Mouse (Mus musculus) E14TG2a.4 (cell line): ENCODE data around the gene Xpnpep2.

ENCODE experiments used
- H3K27me3 ChIP-seq: 2 replicates; pipeline ENCODE4 v1.6.1; 2014; ENCODE audit warnings: low read length, control low read depth; ENCODE audit not compliant: insufficient read depth
- H3K36me3 ChIP-seq: 2 replicates; pipeline ENCODE4 v1.6.1; 2014; ENCODE audit warnings: low read length, control low read depth; ENCODE audit not compliant: insufficient read depth
- H3K4me1 ChIP-seq: replicated peaks from 2 replicates; pipeline ENCODE4 v1.6.1; 2014; ENCODE audit warnings: low read depth, low read length, control low read depth
- H3K4me3 ChIP-seq: replicated peaks from 2 replicates; pipeline ENCODE4 v1.5.1; 2014; ENCODE audit warnings: mild to moderate bottlenecking, low read length
- H3K9me3 ChIP-seq: 2 replicates; pipeline ENCODE4 v1.6.1; 2014; ENCODE audit warnings: low read length, control low read depth
- CTCF ChIP-seq: conservative IDR thresholded peaks from 2 replicates; pipeline ENCODE4 v1.5.1; 2014; ENCODE audit warnings: low read length
- NANOG ChIP-seq: IDR thresholded peaks from 2 replicates; pipeline ENCODE4 v1.6.1; 2014; ENCODE audit warnings: borderline replicate concordance, low read length, mixed read lengths
- POU5F1 ChIP-seq: IDR thresholded peaks from 2 replicates; pipeline ENCODE4 v1.6.1; 2014; ENCODE audit warnings: low read length, borderline replicate concordance

Gene Xpnpep2

DNA sequence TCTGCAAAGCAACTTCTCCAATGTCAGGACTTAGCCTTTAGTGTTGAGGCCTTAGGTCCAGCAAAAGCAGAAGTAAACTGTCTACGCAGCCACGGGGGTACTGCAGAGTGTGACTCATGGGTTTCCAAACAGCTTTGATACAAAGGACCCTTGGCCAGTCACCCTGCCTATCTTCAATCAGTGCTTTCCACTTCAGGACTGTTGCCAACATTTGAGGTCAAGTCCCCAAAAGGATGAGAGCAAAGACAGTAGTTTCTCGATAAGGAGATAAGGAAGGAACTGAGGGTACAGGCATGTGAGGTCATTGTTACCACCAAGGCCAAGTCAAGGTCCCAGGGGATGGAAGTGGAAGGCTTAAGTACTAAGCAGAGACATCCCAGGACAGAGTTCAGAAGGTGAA, 2.3 kb upstream of the Xpnpep2 start:
- no peak overlapping the region for H3K4me3 ChIP-seq
- TF ChIP-seq NANOG (no peak), POU5F1 (no peak), CTCF (no peak)
- no peaks in the 10 kb centered on the region for H3K36me3 ChIP-seq
- H3K4me1 ChIP-seq, result peaks cover 15% of the 10 kb centered on the region
- H3K9me3 ChIP-seq, result no peaks in the 10 kb centered on the region
- H3K27me3 ChIP-seq, result no peaks in the 10 kb centered on the region

GRCm38 (mm10) chrX:48109316-48109655, 761 bp downstream of the Xpnpep2 start:
- no peaks in the 10 kb centered on the region for H3K9me3 ChIP-seq
- TF ChIP-seq NANOG (no peak), POU5F1 (no peak), CTCF (no peak)
- no peaks in the 10 kb centered on the region for H3K36me3 ChIP-seq
- H3K27me3 ChIP-seq, result no peaks in the 10 kb centered on the region
- peaks cover 15% of the 10 kb centered on the region for H3K4me1 ChIP-seq
- no peak overlapping the region for H3K4me3 ChIP-seq

- Histone ChIP-seq H3K27me3 (peaks cover 3% of the 10 kb centered on the region; the same call in 1 of the 2 replicates), H3K9me3 (no peaks in the 10 kb centered on the region), H3K4me3 (no peak overlapping the region), H3K36me3 (no peaks in the 10 kb centered on the region), H3K4me1 (peaks cover 2% of the 10 kb centered on the region; the same call in 1 of the 2 replicates)
- TF ChIP-seq NANOG (no peak), POU5F1 (no peak), CTCF (no peak)
Measured at GRCm38 (mm10) chrX:48119294-48119693, 10.8 kb downstream of the Xpnpep2 start.

DNA sequence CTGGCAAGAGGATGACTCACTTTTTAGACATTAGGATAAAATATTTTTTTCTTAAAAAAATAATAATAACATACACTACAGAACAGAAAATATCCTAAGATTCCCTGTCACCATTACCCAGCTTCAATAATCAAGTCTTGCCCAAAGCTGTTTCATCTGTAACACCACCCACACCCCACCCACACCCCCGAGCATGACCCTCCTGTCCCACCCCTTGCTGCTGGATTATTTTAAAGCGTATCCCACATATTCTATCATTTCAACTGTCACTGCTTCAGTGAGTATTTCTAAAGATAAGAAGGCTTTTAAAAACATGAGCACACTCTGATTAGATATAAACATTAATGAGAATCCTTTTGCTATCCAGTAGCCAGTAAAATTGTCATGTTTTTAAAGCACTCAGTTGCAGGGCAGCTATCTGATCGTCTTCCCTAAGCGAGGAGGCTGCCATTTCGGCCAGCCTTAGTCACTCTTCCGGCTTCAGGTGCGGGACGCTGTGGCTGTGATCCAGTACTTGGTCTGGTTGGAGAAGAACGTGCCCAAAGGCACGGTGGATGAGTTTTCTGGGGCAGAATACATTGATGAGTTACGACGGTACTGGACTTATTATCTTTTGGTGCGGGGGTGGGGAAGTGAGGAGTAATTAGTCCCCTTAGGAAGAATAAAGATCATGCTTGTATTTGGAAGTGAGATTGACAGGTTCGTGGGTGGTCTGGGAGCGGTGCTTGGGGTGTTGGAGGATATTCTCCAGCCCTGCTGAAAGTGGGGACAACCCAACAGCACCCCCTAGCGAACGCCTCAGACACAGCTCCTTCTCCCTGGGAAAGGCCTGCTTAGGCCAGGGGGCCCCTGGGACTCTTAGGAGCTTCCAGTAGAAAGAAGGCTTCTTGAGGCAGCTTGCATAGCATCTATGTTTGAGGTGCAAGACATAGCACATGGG, 15.9 kb downstream of the Xpnpep2 start:
- peaks cover 5% of the 10 kb centered on the region; the same call in 1 of the 2 replicates for H3K4me1 ChIP-seq
- H3K27me3 ChIP-seq, result no peaks in the 10 kb centered on the region
- TF ChIP-seq POU5F1, result no peak
- peak; percentile 62 for TF ChIP-seq CTCF
- no peaks in the 10 kb centered on the region for H3K36me3 ChIP-seq
- no peak overlapping the region for H3K4me3 ChIP-seq
- H3K9me3 ChIP-seq, result no peaks in the 10 kb centered on the region

- no peak for TF ChIP-seq CTCF
- no peak for TF ChIP-seq POU5F1
- no peaks in the 10 kb centered on the region for H3K9me3 ChIP-seq
- H3K4me3 ChIP-seq, result no peak overlapping the region
- H3K4me1 ChIP-seq, result peaks cover 5% of the 10 kb centered on the region; the same call in 1 of the 2 replicates
- no peaks in the 10 kb centered on the region for H3K36me3 ChIP-seq
- H3K27me3 ChIP-seq, result no peaks in the 10 kb centered on the region
Measured at GRCm38 (mm10) chrX:48126903-48127476, 18.5 kb downstream of the Xpnpep2 start.

DNA sequence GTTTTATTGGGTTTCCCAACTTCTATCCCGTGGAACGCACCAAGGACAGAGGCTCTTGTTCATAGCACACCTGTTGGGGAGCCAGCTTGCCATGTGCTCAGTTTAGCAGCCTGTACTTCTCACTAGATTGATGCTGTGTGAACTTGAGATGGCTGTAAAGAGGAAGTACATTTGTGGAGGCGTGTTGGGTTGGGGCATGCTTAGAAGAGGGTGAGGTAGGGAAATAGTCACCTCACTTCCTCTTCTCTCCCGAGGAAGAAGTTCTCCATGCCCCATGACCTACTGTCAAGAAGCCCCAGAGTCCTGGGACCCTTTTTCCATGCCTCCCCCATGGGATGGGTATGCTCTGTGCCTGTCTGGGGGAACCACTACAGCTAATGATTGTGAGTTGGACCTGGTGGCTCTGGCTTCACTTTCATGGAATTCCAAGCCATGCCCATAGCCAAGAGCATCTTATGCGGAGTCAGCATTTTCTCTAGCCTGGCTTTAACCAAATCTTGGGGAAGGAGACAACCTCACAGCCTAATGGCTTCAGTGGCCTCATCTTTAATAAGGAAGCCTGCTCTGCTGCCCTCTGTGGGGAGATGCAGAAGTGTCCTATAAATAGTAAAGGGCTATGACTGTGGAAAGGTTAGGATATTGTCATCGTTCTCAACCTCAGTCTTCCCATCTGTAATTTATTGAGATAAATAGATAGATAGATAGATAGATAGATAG, 19.1 kb downstream of the Xpnpep2 start:
- peaks cover 5% of the 10 kb centered on the region; the same call in 1 of the 2 replicates for H3K4me1 ChIP-seq
- H3K36me3 ChIP-seq, result no peaks in the 10 kb centered on the region
- H3K4me3 ChIP-seq, result no peak overlapping the region
- H3K27me3 ChIP-seq, result no peaks in the 10 kb centered on the region
- no peaks in the 10 kb centered on the region for H3K9me3 ChIP-seq
- no peak for TF ChIP-seq NANOG
- 0 out of 2 replicates have a peak, but pooled peaks have one; percentile 5 for TF ChIP-seq CTCF
- TF ChIP-seq POU5F1, result no peak

- Histone ChIP-seq H3K9me3 (no peaks in the 10 kb centered on the region), H3K36me3 (no peaks in the 10 kb centered on the region), H3K4me1 (peaks cover 4% of the 10 kb centered on the region; the same call in 1 of the 2 replicates), H3K4me3 (no peak overlapping the region), H3K27me3 (no peaks in the 10 kb centered on the region)
- no peak for TF ChIP-seq NANOG
- TF ChIP-seq POU5F1, result no peak
- TF ChIP-seq CTCF, result no peak
Measured at GRCm38 (mm10) chrX:48129167-48129566, 20.6 kb downstream of the Xpnpep2 start.

- no peaks in the 10 kb centered on the region for H3K9me3 ChIP-seq
- H3K4me1 ChIP-seq, result peaks cover 49% of the 10 kb centered on the region
- no peaks in the 10 kb centered on the region for H3K27me3 ChIP-seq
- H3K36me3 ChIP-seq, result no peaks in the 10 kb centered on the region
- H3K4me3 ChIP-seq, result no peak overlapping the region
- TF ChIP-seq POU5F1 (no peak), CTCF (no peak)
Measured at GRCm38 (mm10) chrX:48136935-48137334, 28.4 kb downstream of the Xpnpep2 start.
